Mouse (Mus musculus) spleen, postnatal 4 days (tissue): Measurements from ENCODE around the gene Hcfc1.

Experiments
- DNase-seq, 2 experiments: peaks; one replicate each; pipeline ENCODE4 v3.0.0; 2022; ENCODE audit warnings: low spot score in 2 of 2

The Hcfc1 gene

GRCm38 (mm10) chrX:73942294-73942693 is 23.9 kb downstream of the Hcfc1 start:
- DNase-seq, result no peak

GRCm38 (mm10) chrX:73941860-73942259 is 24.3 kb downstream of the Hcfc1 start:
- DNase-seq, result no peak

GRCm38 (mm10) chrX:73931871-73932270 is 34.3 kb downstream of the Hcfc1 start:
- no peak for DNase-seq

GRCm38 (mm10) chrX:73930402-73931062 is 35.6 kb downstream of the Hcfc1 start, which contains the start of gene Renbp:
Gene Renbp, minus strand, starts transcription at chrX:73930850.
- peak in 1 of 2 experiments; percentile 57 for DNase-seq

GRCm38 (mm10) chrX:73922550-73922882 is 43.6 kb downstream of the Hcfc1 start:
- no peak for DNase-seq

GRCm38 (mm10) chrX:73921823-73922549 is 44.2 kb downstream of the Hcfc1 start, which contains the start of the genes Arhgap4 and Naa10:
Gene Arhgap4, minus strand, starts transcription at chrX:73921870.
Gene Naa10, minus strand, starts transcription at chrX:73921944.
- peak; percentile 86 to 91 for DNase-seq

- peak in 1 of 2 experiments; percentile 14 for DNase-seq
These were observed 44.8 kb downstream of the Hcfc1 start for GRCm38 (mm10) chrX:73921285-73921822.

GRCm38 (mm10) chrX:73918631-73919030 is 47.5 kb downstream of the Hcfc1 start:
- DNase-seq, result no peak

- no peak for DNase-seq
These were observed 49.2 kb downstream of the Hcfc1 start for GRCm38 (mm10) chrX:73916945-73917344.

- DNase-seq, result peak; percentile 87 to 88
These were observed 51.1 kb downstream of the Hcfc1 start for GRCm38 (mm10) chrX:73914827-73915703.

GRCm38 (mm10) chrX:73911588-73911987 is 54.6 kb downstream of the Hcfc1 start:
- DNase-seq, result peak; percentile 51 to 72

- peak; percentile 63 to 81 for DNase-seq
These were observed 55.0 kb downstream of the Hcfc1 start for GRCm38 (mm10) chrX:73911156-73911555.

GRCm38 (mm10) chrX:73910451-73910850 is 55.7 kb downstream of the Hcfc1 start:
- no peak for DNase-seq

GRCm38 (mm10) chrX:73910049-73910448 is 56.1 kb downstream of the Hcfc1 start:
- DNase-seq, result no peak

GRCm38 (mm10) chrX:73897959-73898358 is 68.2 kb downstream of the Hcfc1 start:
- no peak for DNase-seq

GRCm38 (mm10) chrX:73895719-73896118 is 70.4 kb downstream of the Hcfc1 start, which contains the start of gene L1cam:
Gene L1cam, minus strand, starts transcription at chrX:73896105.
- DNase-seq, result peak; percentile 42 to 82

- no peak for DNase-seq
These were observed 73.3 kb downstream of the Hcfc1 start for GRCm38 (mm10) chrX:73892833-73893232.
